Mouse (Mus musculus) thymus, adult 2 months (tissue): Measurements from ENCODE around the gene Snrpg.
"Not testable (repeated sequence)": the region's sequence is repeated elsewhere in the genome, so short reads cannot be mapped to it uniquely, and the experiment has no call there.

Experiments
- CTCF ChIP-seq: fragments of 200-500 bp; IDR thresholded peaks from 2 replicates; pipeline ENCODE4 v1.5.1; 2012; ENCODE audit warnings: mild to moderate bottlenecking, control low read depth, low read length, moderate library complexity, borderline replicate concordance; ENCODE audit not compliant: control insufficient read depth, poor library complexity, insufficient read depth; ENCODE audit errors: extremely low read depth
- POLR2A ChIP-seq: fragments of 200-500 bp; IDR thresholded peaks from 2 replicates; pipeline ENCODE4 v1.6.1; 2012; ENCODE audit warnings: mild to moderate bottlenecking, low read length, control low read depth, moderate library complexity; ENCODE audit not compliant: control insufficient read depth, poor library complexity, insufficient read depth; ENCODE audit errors: extremely low read depth

- TF ChIP-seq CTCF, POLR2A: not testable (repeated sequence)
These were observed 9.0 kb downstream of the Snrpg start for GRCm38 (mm10) chr6:86380112-86380511.
